Mouse (Mus musculus): Measurements from ENCODE around the gene Gm9758.
"Not testable (repeated sequence)": the region's sequence is repeated elsewhere in the genome, so short reads cannot be mapped to it uniquely, and the experiment has no call there.

Gene Gm9758

GRCm38 (mm10) chr5:14914799-14915198 lies at the start of gene Gm9758:
Gene Gm9758 (minus strand): TSS chr5:14914899.
- not testable (repeated sequence) for DNase-seq (ENCODE audit: extremely low read depth, low read depth, low spot score)

- DNase-seq (ENCODE audit: extremely low read depth, low read depth, low spot score): not testable (repeated sequence)
These were observed 49.1 kb upstream of the Gm9758 start for GRCm38 (mm10) chr5:14963821-14964220.

- not testable (repeated sequence) for DNase-seq (ENCODE audit: extremely low read depth, low read depth, low spot score)
These were observed 46.8 kb upstream of the Gm9758 start for GRCm38 (mm10) chr5:14961502-14961901.

- not testable (repeated sequence) for DNase-seq (ENCODE audit: extremely low read depth, low read depth, low spot score)
These were observed 41.4 kb upstream of the Gm9758 start for GRCm38 (mm10) chr5:14955928-14956706.

- DNase-seq (ENCODE audit: extremely low read depth, low read depth, low spot score): not testable (repeated sequence)
These were observed 38.9 kb upstream of the Gm9758 start for GRCm38 (mm10) chr5:14953587-14953986.

- not testable (repeated sequence) for DNase-seq (ENCODE audit: extremely low read depth, low read depth, low spot score)
These were observed 38.0 kb upstream of the Gm9758 start for GRCm38 (mm10) chr5:14952749-14953148.

- not testable (repeated sequence) for DNase-seq (ENCODE audit: extremely low read depth, low read depth, low spot score)
These were observed 37.1 kb upstream of the Gm9758 start for GRCm38 (mm10) chr5:14951822-14952221.

GRCm38 (mm10) chr5:14947482-14948198 lies 32.9 kb upstream of the Gm9758 start:
- DNase-seq (ENCODE audit: extremely low read depth, low read depth, low spot score): not testable (repeated sequence)

- DNase-seq (ENCODE audit: extremely low read depth, low read depth, low spot score): not testable (repeated sequence)
These were observed 30.8 kb upstream of the Gm9758 start for GRCm38 (mm10) chr5:14945524-14945923.

- not testable (repeated sequence) for DNase-seq (ENCODE audit: extremely low read depth, low read depth, low spot score)
These were observed 26.3 kb upstream of the Gm9758 start for GRCm38 (mm10) chr5:14941043-14941442.

GRCm38 (mm10) chr5:14938329-14938728 lies 23.6 kb upstream of the Gm9758 start, which contains the start of gene Speer4e:
Gene Speer4e (minus strand): TSS chr5:14938429.
- not testable (repeated sequence) for DNase-seq (ENCODE audit: extremely low read depth, low read depth, low spot score)

- DNase-seq (ENCODE audit: extremely low read depth, low read depth, low spot score): not testable (repeated sequence)
These were observed 19.0 kb upstream of the Gm9758 start for GRCm38 (mm10) chr5:14933721-14934120.

GRCm38 (mm10) chr5:14927047-14927446 lies 12.3 kb upstream of the Gm9758 start:
- DNase-seq (ENCODE audit: extremely low read depth, low read depth, low spot score): not testable (repeated sequence)

- not testable (repeated sequence) for DNase-seq (ENCODE audit: extremely low read depth, low read depth, low spot score)
These were observed 338 bp downstream of the Gm9758 start for GRCm38 (mm10) chr5:14914361-14914760.

GRCm38 (mm10) chr5:14903539-14903938 lies 11.2 kb downstream of the Gm9758 start:
- not testable (repeated sequence) for DNase-seq (ENCODE audit: extremely low read depth, low read depth, low spot score)

GRCm38 (mm10) chr5:14892242-14892641 lies 22.5 kb downstream of the Gm9758 start:
- DNase-seq (ENCODE audit: extremely low read depth, low read depth, low spot score): no peak

- not testable (repeated sequence) for DNase-seq (ENCODE audit: extremely low read depth, low read depth, low spot score)
These were observed 29.4 kb downstream of the Gm9758 start for GRCm38 (mm10) chr5:14885291-14885690.

All from fat pad, adult 2 months (tissue).